Mouse (Mus musculus) thymus, adult 2 months (tissue): Measurements from ENCODE around the gene Ctbp2. TPM values are rescaled to one million over a fixed set of nuclear protein-coding genes. Genes with fewer than 3 reads are reported as not detected.

Experiments
- DNase-seq: peaks from one replicate; pipeline ENCODE4 v3.0.0; 2021
- H3K27ac ChIP-seq: fragments of 200-500 bp; 2 replicates; pipeline ENCODE4 v1.5.1; 2012; ENCODE audit warnings: low read length, control low read depth; ENCODE audit not compliant: control insufficient read depth, insufficient read depth
- H3K27me3 ChIP-seq: fragments of 200-500 bp; 2 replicates; pipeline ENCODE4 v1.6.1; 2012; ENCODE audit warnings: mild to moderate bottlenecking, low read length, moderate library complexity, mixed read lengths; ENCODE audit not compliant: control insufficient read depth, insufficient read depth
- H3K36me3 ChIP-seq: fragments of 200-500 bp; 2 replicates; pipeline ENCODE4 v1.6.1; 2012; ENCODE audit warnings: mild to moderate bottlenecking, low read length, moderate library complexity; ENCODE audit not compliant: control insufficient read depth, insufficient read depth
- H3K4me1 ChIP-seq: fragments of 200-500 bp; replicated peaks from 2 replicates; pipeline ENCODE4 v1.6.1; 2012; ENCODE audit warnings: low read length; ENCODE audit not compliant: control insufficient read depth, insufficient read depth
- H3K4me3 ChIP-seq: fragments of 200-500 bp; 2 replicates; pipeline ENCODE4 v1.5.1; 2012; ENCODE audit warnings: mild to moderate bottlenecking, low read length, control low read depth, moderate library complexity; ENCODE audit not compliant: control insufficient read depth, insufficient read depth
- CTCF ChIP-seq: fragments of 200-500 bp; IDR thresholded peaks from 2 replicates; pipeline ENCODE4 v1.5.1; 2012; ENCODE audit warnings: mild to moderate bottlenecking, control low read depth, low read length, moderate library complexity, borderline replicate concordance; ENCODE audit not compliant: control insufficient read depth, poor library complexity, insufficient read depth; ENCODE audit errors: extremely low read depth
- POLR2A ChIP-seq: fragments of 200-500 bp; IDR thresholded peaks from 2 replicates; pipeline ENCODE4 v1.6.1; 2012; ENCODE audit warnings: mild to moderate bottlenecking, low read length, control low read depth, moderate library complexity; ENCODE audit not compliant: control insufficient read depth, poor library complexity, insufficient read depth; ENCODE audit errors: extremely low read depth
- WGBS: fragments of 180-500 bp; shearing (Covaris S2); methylation state at CpG from one replicate; pipeline ENCODE4 v1.1.7; 2018; 5-methylcytosine and 5-hydroxymethylcytosine counted together
- polyA plus RNA-seq: library from polyadenylated mRNA; depleted of rRNA; stranded (reverse); fragments of >200 nt; gene quantifications from 2 replicates; pipeline ENCODE4 v1.2.3, GENCODE M21; 2012

Ctbp2 gene
- polyA plus RNA-seq, 1 experiment = 14.0 TPM

DNA sequence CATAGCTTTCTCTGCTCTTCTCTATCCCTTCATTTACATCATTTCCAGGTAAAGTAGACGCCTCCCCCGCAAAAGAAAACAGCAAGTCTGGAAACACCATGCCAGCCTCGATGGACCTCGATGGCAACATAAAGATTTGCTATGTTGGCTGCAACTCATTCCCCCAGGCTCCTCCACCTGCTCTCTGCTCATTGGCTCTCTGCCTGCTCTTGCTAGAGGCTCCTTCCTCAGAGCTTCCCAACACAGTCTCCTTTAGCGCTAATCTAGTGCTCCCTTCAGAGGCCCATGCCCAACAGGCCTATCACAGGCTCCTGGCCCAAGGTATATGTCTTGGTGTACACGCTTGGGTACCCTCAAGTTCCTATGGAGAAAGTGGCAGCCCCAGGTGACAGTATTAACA, 64.0 kb downstream of the Ctbp2 start:
- Histone ChIP-seq H3K4me1 (no peaks in the 10 kb centered on the region), H3K36me3 (no peaks in the 10 kb centered on the region), H3K4me3 (no peak overlapping the region), H3K27me3 (no peaks in the 10 kb centered on the region), H3K27ac (no peak overlapping the region)
- DNase-seq = no peak
- 96% methylated on average over 6 of the region's 6 CpGs for WGBS
- no peak for TF ChIP-seq CTCF
- no peak for TF ChIP-seq POLR2A

GRCm38 (mm10) chr7:133059517-133060104, 64.5 kb downstream of the Ctbp2 start:
- H3K36me3 ChIP-seq = no peaks in the 10 kb centered on the region
- H3K4me1 ChIP-seq = no peaks in the 10 kb centered on the region
- no peak for DNase-seq
- 91% methylated on average over 9 of the region's 9 CpGs for WGBS
- no peak for TF ChIP-seq POLR2A
- no peak for TF ChIP-seq CTCF
- H3K27ac ChIP-seq = no peak overlapping the region
- no peaks in the 10 kb centered on the region for H3K27me3 ChIP-seq
- no peak overlapping the region for H3K4me3 ChIP-seq

DNA sequence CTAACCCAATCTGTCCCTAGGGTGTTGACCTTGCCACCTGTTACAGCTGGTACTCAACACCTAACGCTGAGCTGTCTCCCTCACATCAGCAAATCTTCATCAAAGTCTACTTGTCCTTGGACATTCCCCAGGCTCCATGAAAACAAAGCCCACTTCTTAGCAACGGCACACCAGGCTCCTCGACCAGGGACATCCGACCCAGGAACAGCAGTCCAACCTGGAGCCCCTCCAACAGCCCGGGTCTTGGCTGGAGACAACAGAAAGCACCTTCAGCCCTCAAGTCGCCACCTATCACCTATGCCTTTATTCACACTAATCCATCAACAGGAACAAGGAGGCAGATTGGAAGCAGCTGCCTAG, 65.0 kb downstream of the Ctbp2 start:
- Histone ChIP-seq H3K4me1 (no peaks in the 10 kb centered on the region), H3K4me3 (no peak overlapping the region), H3K27me3 (no peaks in the 10 kb centered on the region), H3K36me3 (no peaks in the 10 kb centered on the region), H3K27ac (no peak overlapping the region)
- WGBS = 93% methylated on average over 6 of the region's 6 CpGs
- TF ChIP-seq POLR2A = no peak
- no peak for TF ChIP-seq CTCF
- DNase-seq = no peak

DNA sequence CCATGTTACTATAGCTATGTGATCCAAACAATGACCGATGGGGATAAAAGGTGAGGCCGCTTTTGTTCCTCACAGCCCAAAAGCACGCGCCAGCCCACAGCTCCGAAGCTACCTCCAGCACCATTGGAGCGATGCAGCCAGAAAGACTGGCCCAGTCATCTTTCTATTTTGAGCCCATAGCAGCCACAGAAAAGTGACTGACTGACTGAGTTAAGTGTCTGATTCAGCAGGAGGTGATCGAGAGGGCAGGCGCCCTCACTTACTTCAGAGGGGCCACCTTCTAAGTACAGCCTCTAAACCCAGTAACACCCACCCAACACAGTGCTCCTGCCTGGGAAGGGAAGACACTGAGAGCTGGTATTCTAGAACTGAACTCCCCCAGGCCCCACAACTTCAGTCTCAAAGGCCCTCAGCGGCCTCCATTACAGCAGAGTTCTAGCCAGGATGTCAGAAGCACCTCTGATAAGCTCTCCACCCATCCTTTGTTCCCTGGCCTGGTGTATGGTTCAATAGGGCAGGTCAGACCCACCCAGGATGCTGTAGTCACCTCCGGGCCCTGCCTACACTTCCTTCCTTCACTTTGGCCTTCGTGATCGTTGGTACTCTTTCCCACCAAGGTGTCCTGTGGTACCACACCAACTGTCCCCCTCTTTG, 65.5 kb downstream of the Ctbp2 start:
- H3K4me3 ChIP-seq = no peak overlapping the region
- no peaks in the 10 kb centered on the region for H3K27me3 ChIP-seq
- TF ChIP-seq POLR2A (no peak), CTCF (no peak)
- no peaks in the 10 kb centered on the region for H3K4me1 ChIP-seq
- H3K27ac ChIP-seq = no peak overlapping the region
- no peaks in the 10 kb centered on the region for H3K36me3 ChIP-seq
- WGBS = 93% methylated on average over 12 of the region's 12 CpGs
- DNase-seq = no peak

GRCm38 (mm10) chr7:133056924-133057323, 67.2 kb downstream of the Ctbp2 start:
- H3K27me3 ChIP-seq = no peaks in the 10 kb centered on the region
- H3K4me3 ChIP-seq = no peak overlapping the region
- DNase-seq = no peak
- no peaks in the 10 kb centered on the region for H3K36me3 ChIP-seq
- no peaks in the 10 kb centered on the region for H3K4me1 ChIP-seq
- H3K27ac ChIP-seq = no peak overlapping the region
- WGBS = 93% methylated on average over 8 of the region's 8 CpGs
- TF ChIP-seq POLR2A = no peak
- no peak for TF ChIP-seq CTCF

DNA sequence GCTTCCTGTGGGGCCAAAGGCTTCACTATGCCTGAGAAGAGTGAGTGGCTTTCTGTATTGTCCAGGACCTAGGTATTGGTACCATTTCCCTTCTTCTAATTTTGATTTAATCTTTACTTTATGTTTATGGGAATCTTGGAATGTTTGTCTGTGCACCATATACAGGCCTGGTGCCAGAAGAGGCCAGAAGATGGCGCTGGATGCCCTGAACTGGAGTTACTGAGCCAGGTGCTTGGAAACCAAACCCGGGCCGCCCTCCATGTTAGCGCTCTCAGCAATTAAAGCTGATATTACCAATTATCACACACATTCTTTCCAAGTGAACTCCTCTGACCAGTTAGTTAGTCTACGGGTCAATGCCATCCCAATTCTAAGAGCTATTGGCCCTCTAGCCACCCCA, 69.7 kb downstream of the Ctbp2 start:
- H3K4me1 ChIP-seq = no peaks in the 10 kb centered on the region
- TF ChIP-seq POLR2A (no peak), CTCF (no peak)
- H3K27ac ChIP-seq = no peak overlapping the region
- H3K27me3 ChIP-seq = no peaks in the 10 kb centered on the region
- no peaks in the 10 kb centered on the region for H3K36me3 ChIP-seq
- DNase-seq = no peak
- 95% methylated on average over 5 of the region's 5 CpGs for WGBS
- no peak overlapping the region for H3K4me3 ChIP-seq

GRCm38 (mm10) chr7:133053757-133054156, 70.4 kb downstream of the Ctbp2 start:
- WGBS = 94% methylated on average over 9 of the region's 9 CpGs
- H3K27me3 ChIP-seq = no peaks in the 10 kb centered on the region
- DNase-seq = no peak
- H3K36me3 ChIP-seq = no peaks in the 10 kb centered on the region
- H3K4me3 ChIP-seq = no peak overlapping the region
- TF ChIP-seq POLR2A = no peak
- no peak for TF ChIP-seq CTCF
- H3K4me1 ChIP-seq = no peaks in the 10 kb centered on the region
- H3K27ac ChIP-seq = no peak overlapping the region

- H3K36me3 ChIP-seq = no peaks in the 10 kb centered on the region
- H3K27ac ChIP-seq = no peak overlapping the region
- TF ChIP-seq POLR2A (no peak), CTCF (no peak)
- H3K27me3 ChIP-seq = no peaks in the 10 kb centered on the region
- no peak overlapping the region for H3K4me3 ChIP-seq
- no peaks in the 10 kb centered on the region for H3K4me1 ChIP-seq
- no peak for DNase-seq
- WGBS = 72% methylated on average over 8 of the region's 8 CpGs
Measured at GRCm38 (mm10) chr7:133052819-133053218, 71.3 kb downstream of the Ctbp2 start.
